Mouse (Mus musculus) brain, embryonic 14.5 days (tissue): ENCODE data around the gene St14. TPM values are rescaled to one million over a fixed set of nuclear protein-coding genes. Genes with fewer than 3 reads are reported as not detected.
A peak's percentile ranks its signal among the peaks of the same experiment; 100 is the strongest.

Experiments used
- DNase-seq: peaks from one replicate; pipeline ENCODE4 v3.0.0-alpha.2; 2011; ENCODE audit warnings: low read depth
- CTCF ChIP-seq: fragments of 200-500 bp; IDR thresholded peaks from 2 replicates; pipeline ENCODE4 v1.5.1; 2012; ENCODE audit warnings: inconsistent platforms, mild to moderate bottlenecking, moderate library complexity, borderline replicate concordance; ENCODE audit not compliant: insufficient read depth, insufficient read length; ENCODE audit errors: extremely low read depth
- POLR2A ChIP-seq: fragments of 200-500 bp; IDR thresholded peaks from 2 replicates; pipeline ENCODE4 v1.6.1; 2012; ENCODE audit warnings: mild to moderate bottlenecking, inconsistent platforms, borderline replicate concordance; ENCODE audit not compliant: poor library complexity, insufficient read depth, insufficient read length, severe bottlenecking; ENCODE audit errors: extremely low read depth
- polyA plus RNA-seq: library from polyadenylated mRNA; depleted of rRNA; stranded (reverse); fragments of >200 nt; gene quantifications from 2 replicates; pipeline ENCODE4 v1.2.3, GENCODE M21; 2012

Gene St14
- polyA plus RNA-seq, 1 experiment: 1.7 TPM

GRCm38 (mm10) chr9:31089541-31089940 lies 42.1 kb downstream of the St14 start:
- no peak for DNase-seq
- no peak for TF ChIP-seq CTCF
- TF ChIP-seq POLR2A: no peak

DNA sequence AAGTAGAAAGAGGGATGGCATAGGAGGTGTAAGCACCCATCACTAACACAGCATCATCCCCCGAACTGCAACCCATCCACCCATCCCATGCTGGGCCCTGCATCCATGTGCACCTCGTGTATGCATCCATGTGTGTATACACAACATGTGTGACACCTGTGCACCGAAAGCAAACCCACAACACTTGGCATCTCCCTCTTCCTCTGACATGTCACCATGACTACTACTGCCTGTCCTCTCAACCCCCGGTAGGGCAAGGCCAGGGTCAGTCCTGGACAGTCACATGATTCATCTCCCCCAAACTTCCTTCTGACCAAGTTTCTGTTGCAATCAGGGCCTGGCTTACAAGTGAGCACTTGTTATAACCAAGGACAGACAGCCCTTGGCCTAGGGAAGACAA lies 42.8 kb downstream of the St14 start:
- TF ChIP-seq CTCF: no peak
- no peak for TF ChIP-seq POLR2A
- DNase-seq: no peak

GRCm38 (mm10) chr9:31088116-31088515 lies 43.5 kb downstream of the St14 start:
- no peak for DNase-seq
- TF ChIP-seq POLR2A: no peak
- TF ChIP-seq CTCF: no peak

DNA sequence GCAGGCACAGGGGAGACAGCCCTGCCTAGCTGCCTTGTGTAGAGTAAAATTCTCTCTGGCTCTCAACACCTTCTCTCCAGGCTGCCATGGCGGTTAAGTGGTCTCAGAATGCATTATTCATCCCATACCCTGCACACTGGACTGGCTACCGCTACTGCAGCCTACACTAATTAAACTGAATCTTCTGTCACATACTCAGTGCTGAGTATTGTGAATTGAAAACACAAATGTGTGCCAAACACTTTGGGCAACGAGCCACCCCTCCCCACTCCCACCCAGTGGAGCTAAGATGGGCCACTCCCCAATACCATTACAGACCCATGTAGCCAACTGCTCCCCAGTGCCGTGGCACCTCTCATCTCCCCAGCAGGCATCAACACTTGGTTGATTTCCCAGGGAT lies 44.2 kb downstream of the St14 start:
- TF ChIP-seq POLR2A: no peak
- no peak for TF ChIP-seq CTCF
- DNase-seq: peak; percentile 77

DNA sequence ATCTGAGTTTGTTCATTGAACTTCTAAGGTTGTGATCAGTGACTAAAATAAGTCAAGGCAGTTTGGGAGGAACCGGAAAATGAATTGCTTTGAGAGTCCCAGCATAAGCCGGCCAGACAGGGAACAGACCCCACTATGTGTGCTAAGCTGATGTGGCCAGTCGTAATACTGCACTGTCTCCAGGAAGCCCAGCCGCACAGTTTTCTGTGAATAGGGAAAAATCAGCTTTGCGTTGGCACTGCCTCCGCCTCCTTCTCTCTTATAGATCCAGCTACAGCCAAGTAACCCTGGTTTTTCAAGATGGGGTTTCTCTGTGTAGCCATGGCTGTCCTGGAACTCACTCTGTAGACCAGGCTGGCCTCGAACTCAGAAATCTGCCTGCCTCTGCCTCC lies 44.9 kb downstream of the St14 start:
- no peak for DNase-seq
- TF ChIP-seq POLR2A: no peak
- TF ChIP-seq CTCF: no peak

DNA sequence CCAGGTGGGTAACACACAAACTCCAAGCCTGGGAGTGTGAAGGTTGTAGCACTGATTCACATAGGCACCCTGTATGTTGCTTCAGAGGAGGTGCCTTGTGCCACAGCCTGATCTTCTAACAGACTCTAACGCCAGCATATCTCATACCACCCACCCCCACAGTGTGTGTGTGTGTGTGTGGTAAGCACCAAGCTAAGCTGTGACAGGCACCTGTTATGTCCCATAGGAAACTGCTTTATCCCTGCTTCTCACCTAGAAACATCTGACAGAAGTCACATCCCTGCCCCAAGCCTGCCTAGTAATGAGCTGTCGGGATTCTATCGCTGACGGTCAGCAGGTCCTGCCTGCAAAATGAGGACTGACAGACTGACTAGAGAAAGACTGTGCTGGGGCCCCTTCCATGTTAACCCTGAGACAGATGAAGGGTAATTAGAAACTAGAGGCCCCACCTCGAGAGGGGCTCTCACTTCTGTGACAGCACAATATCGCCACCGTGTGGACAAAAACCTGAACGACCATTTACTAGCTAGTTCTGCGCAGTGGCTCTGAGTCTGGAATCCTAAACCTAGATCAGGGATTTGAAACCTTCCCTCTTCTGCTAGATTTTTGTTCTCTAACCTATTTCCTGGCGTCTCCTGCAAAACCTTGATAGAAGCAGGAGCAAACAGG lies 45.4 kb downstream of the St14 start:
- no peak for TF ChIP-seq POLR2A
- peak; percentile 86 for TF ChIP-seq CTCF
- peak; percentile 83 for DNase-seq

DNA sequence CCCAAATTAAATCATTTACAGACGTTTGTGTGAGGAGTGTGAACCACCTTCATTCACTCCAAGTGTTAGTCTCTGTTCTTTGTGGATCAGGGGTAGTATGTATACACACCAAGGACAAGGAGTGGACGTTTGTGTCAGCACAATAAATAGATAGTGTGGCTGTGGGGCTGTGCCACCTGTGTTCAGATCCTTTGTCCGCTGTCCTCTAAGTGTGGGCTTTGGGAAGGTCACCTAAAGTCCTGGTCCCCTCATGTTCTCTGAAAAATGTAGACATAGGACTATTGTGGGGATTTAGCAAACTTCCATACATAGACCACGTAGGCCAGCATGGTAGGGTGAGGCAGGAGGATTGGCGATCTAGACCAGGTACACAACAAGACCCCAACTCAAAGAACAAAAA lies 46.1 kb downstream of the St14 start:
- TF ChIP-seq POLR2A: no peak
- no peak for TF ChIP-seq CTCF
- no peak for DNase-seq

DNA sequence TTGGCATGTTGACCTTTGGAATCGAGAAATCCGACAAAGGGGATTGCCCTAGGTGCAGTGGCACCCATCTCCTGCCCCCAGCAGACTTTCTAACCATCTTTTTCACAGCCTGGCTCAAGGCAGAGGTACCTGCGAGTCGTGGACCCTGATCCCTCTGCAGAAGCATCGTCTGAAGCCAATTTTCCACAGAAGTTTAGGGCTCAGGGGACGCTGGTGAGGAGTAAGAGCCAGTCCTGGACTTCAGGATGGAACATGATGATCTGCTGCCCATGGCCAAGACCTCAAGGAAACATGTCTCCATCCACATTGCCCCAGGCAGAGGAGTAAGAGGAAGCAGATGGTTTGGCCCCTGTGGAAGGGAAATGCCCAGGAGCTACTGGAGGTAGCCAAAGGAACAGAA lies 48.9 kb downstream of the St14 start:
- DNase-seq: no peak
- TF ChIP-seq POLR2A (no peak), CTCF (no peak)

GRCm38 (mm10) chr9:31082054-31082666 lies 49.5 kb downstream of the St14 start:
- peak; percentile 91 for DNase-seq
- TF ChIP-seq POLR2A: no peak
- TF ChIP-seq CTCF: peak; percentile 88

GRCm38 (mm10) chr9:31080726-31081125 lies 50.9 kb downstream of the St14 start:
- no peak for DNase-seq
- TF ChIP-seq CTCF (no peak), POLR2A (no peak)

DNA sequence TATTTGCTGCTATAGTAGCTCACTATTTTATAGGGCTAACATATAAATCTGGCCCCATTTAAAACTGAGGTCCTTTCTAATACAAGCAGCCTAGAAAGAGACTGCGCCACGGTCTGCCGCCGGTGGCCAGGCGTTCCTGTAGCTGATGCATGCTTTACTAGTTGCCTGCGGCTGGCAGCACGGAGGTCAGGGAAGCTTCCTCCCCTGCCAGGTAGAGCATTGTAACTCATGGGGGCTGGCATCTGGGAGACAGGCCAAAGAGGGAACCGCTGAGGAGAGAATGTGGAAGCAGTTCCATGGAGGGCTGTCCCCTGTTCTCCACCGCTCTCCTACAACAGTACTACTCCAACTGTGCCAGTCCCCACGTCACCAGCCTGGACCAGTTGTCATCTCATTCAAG lies 56.8 kb downstream of the St14 start:
- no peak for DNase-seq
- TF ChIP-seq POLR2A: no peak
- no peak for TF ChIP-seq CTCF

DNA sequence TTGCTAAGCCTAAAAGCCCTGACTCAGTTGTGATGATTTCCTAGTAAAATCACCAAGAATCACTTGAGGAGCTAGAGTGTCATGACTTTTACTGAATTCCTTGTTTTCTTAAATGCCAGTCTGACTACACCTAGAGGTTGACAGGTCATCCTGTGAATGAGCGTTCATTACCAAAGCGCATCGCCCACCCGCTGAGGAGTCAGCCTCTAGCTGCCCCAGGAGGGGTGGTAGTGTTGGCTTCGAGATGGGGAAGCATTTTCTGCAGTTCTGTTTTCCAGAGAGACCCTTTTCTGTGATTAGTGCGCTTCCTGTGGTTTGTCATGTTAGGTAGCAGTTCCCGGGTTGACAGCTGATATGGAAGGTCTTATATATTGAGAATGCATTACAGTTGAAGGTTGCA lies 57.9 kb downstream of the St14 start:
- TF ChIP-seq POLR2A: no peak
- no peak for TF ChIP-seq CTCF
- DNase-seq: no peak

DNA sequence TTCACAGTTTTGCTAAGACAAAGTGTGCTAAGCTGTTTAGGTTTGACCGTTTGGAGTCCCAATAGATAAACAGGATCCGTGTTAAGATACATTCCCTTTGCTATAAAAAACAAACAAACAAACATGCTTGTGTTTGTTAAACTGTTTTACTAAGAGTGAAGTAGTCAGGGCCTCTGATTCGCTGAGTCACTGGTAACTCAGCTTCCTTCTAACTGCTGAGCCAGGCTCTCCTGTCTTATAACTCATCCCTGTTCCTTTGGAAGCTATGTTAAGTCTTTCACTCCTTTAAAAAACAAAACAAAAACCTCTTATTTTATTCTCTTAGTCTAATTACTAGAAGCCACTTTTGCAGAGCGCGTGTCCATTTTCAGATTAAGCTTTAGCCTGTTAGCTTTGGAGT lies 59.4 kb downstream of the St14 start:
- TF ChIP-seq CTCF (no peak), POLR2A (no peak)

More for the DNA sequence above, 59.4 kb downstream of the St14 start:
- DNase-seq: no peak
